Mouse (Mus musculus): Measurements from ENCODE around the gene Catsper2.

GRCm38 (mm10) chr2:121456692-121457642, 43.4 kb upstream of the Catsper2 start, which contains the start of gene Serinc4:
- no peak for TF ChIP-seq CTCF (IDR thresholded peaks at IDR 0.05)
- TF ChIP-seq EP300 (IDR thresholded peaks at IDR 0.05; ENCODE audit: insufficient read depth, low read depth, low read length): no peak
